Mouse (Mus musculus) embryonic facial prominence, embryonic 12.5 days (tissue): ENCODE measurements around the gene Scrn3. TPM values are rescaled to one million over a fixed set of nuclear protein-coding genes. Genes with fewer than 3 reads are reported as not detected.
A peak's percentile ranks its signal among the peaks of the same experiment; 100 is the strongest.

Experiments used
- ATAC-seq: fragments of 200-750 bp; cut with Nextera tagmentation; 2 replicates; pipeline ENCODE4 v1.8.0; 2017; ENCODE audit not compliant: insufficient number of reproducible peaks, insufficient read depth, low FRiP score, low TSS enrichment
- H3K27ac ChIP-seq: fragments of 300-500 bp; sonication (generic); 2 replicates; pipeline ENCODE4 v1.5.1; 2016; ENCODE audit warnings: mild to moderate bottlenecking
- H3K27me3 ChIP-seq: fragments of 300-500 bp; sonication (generic); 2 replicates; pipeline ENCODE4 v1.6.1; 2016; ENCODE audit warnings: mild to moderate bottlenecking, moderate library complexity
- H3K36me3 ChIP-seq: fragments of 300-500 bp; sonication (generic); 2 replicates; pipeline ENCODE4 v1.6.1; 2016; ENCODE audit warnings: mild to moderate bottlenecking
- H3K4me1 ChIP-seq: fragments of 300-500 bp; sonication (generic); 2 replicates; pipeline ENCODE4 v1.6.1; 2016
- H3K4me2 ChIP-seq: fragments of 300-500 bp; sonication (generic); replicated peaks from 2 replicates; pipeline ENCODE4 v1.6.1; 2016; ENCODE audit warnings: mild to moderate bottlenecking, moderate library complexity
- H3K4me3 ChIP-seq: fragments of 300-500 bp; sonication (generic); 2 replicates; pipeline ENCODE4 v1.5.1; 2016; ENCODE audit warnings: mild to moderate bottlenecking
- H3K9ac ChIP-seq: fragments of 300-500 bp; sonication (generic); 2 replicates; pipeline ENCODE4 v1.6.1; 2016; ENCODE audit warnings: mild to moderate bottlenecking, moderate library complexity
- H3K9me3 ChIP-seq: fragments of 300-500 bp; sonication (generic); 2 replicates; pipeline ENCODE4 v1.6.1; 2016; ENCODE audit warnings: mild to moderate bottlenecking, moderate library complexity
- WGBS: fragments of 180-500 bp; shearing (Covaris S2); methylation state at CpG from one replicate; pipeline ENCODE4 v1.1.7; 2016; 5-methylcytosine and 5-hydroxymethylcytosine counted together
- polyA plus RNA-seq: library from polyadenylated mRNA; unstranded; fragments of >200 nt; fragmentation: Nextera tagmentation; extraction: Ambion mirVana; gene quantifications from 2 replicates; pipeline ENCODE4 v1.2.1, GENCODE M21; 2016

Gene Scrn3
- polyA plus RNA-seq, 1 experiment from 2014 or later: 16.2 TPM

DNA sequence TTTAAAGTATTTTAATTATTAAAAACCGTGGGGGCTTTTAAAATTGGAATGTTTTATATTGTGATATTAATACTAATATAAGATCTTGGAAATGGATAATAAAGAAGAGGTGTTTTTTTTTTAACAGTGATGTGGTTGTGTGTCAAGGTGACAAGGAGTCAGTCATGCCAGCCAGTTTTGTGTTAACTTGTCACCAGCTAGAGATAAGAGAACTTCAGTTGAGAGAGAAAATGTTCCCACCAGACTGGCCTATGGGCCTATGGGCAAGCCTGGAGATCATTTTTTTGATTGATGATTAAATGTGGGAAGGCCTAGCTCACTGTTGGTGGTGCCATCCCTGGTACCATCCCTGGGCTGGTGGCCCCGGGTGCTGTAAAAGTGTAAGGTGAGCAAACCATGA, 48.1 kb downstream of the Scrn3 start:
- Histone ChIP-seq H3K27ac (no peak overlapping the region), H3K9ac (no peak overlapping the region), H3K36me3 (no peaks in the 10 kb centered on the region), H3K27me3 (no peaks in the 10 kb centered on the region), H3K9me3 (no peaks in the 10 kb centered on the region), H3K4me3 (no peak overlapping the region), H3K4me2 (no peak overlapping the region), H3K4me1 (0 out of 2 replicates have a peak, but pooled peaks cover 3% of the 10 kb centered on the region)
- 79% methylated on average over 2 of the region's 2 CpGs for WGBS
- ATAC-seq: no peak

DNA sequence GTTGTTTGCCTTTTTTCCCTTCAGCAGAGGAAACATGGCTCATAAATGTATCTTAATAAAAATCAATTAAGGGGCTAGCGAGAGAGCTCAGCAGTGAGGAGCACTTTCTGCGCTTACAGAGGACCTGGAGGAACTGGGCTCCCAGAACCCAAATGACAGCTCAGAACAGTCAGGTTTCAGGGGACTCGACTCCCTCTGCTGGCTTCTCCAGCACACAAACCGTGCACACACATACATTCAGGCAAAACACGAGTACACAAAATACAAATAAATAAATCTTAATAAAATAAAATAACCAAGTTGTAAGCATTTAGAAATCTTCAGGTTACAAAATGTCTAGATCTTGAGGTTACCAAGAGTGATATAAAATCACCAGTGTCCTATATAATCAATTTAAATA, 51.0 kb downstream of the Scrn3 start:
- no peak for ATAC-seq
- H3K27ac ChIP-seq: no peak overlapping the region
- H3K27me3 ChIP-seq: no peaks in the 10 kb centered on the region
- H3K36me3 ChIP-seq: no peaks in the 10 kb centered on the region
- H3K4me2 ChIP-seq: no peak overlapping the region
- H3K9me3 ChIP-seq: no peaks in the 10 kb centered on the region
- no peaks in the 10 kb centered on the region for H3K4me1 ChIP-seq
- H3K4me3 ChIP-seq: no peak overlapping the region
- H3K9ac ChIP-seq: no peak overlapping the region
- 76% methylated on average over 5 of the region's 5 CpGs for WGBS

DNA sequence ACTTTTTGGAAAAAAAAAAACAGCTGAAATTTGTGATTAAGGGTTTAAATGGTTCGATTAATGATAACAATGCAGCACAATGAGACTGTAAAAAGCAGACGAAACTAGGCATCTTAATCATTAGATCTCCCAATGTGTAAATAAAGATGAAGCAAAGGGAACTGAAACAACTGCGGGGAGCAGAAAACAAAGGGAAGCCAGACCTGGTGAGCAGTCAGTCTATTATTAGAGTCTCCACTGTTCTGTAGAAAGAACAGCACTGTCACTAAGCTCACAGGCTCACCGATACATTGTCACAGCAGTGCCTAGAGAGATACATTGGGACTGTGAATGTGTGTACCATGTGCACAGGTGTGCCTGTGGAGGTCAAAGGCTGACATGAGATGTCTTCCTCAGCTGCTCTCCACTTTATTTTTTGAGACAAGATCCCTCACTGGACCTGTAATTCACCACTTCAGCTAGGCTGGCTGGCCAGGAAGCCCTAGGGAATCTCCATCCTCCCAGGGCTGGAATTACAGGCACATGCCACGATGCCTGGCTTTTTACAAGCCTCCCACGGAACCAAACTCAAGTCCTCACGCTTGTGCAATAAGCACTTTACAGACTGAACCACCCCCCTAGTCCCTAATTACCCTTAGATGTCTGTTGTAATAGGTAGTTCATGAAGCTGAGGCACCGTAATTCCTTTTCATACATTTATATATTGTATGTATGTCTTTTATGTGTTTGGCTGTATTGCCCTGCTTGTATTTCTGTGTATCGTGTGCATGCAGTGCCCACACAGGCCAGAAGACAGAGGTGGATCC, 59.3 kb downstream of the Scrn3 start:
- H3K36me3 ChIP-seq: no peaks in the 10 kb centered on the region
- no peak overlapping the region for H3K9ac ChIP-seq
- WGBS: 72% methylated on average over 9 of the region's 9 CpGs
- no peaks in the 10 kb centered on the region for H3K27me3 ChIP-seq
- no peak overlapping the region for H3K4me2 ChIP-seq
- peaks cover 12% of the 10 kb centered on the region; the same call in 1 of the 2 replicates for H3K4me1 ChIP-seq
- H3K27ac ChIP-seq: no peak overlapping the region
- no peaks in the 10 kb centered on the region for H3K9me3 ChIP-seq
- no peak for ATAC-seq
- no peak overlapping the region for H3K4me3 ChIP-seq

DNA sequence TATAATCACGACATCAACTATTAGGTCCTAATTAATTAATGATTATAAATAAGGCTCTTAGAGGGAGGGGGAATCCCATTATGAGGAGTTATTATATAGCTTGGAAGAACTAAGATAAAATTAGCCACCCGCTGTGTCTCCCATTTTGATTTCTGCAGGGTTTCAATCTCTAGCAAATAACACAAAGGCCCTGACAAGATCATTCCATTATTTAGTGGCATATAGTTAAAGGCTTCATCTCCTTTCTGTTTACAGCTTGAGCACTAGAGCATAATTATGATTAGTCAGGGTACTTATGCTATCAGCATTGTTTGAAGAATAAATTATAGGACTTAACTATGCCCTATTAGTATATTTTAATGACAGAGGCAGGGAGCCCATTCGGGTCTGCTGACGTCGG, 65.9 kb downstream of the Scrn3 start:
- Histone ChIP-seq H3K9ac (no peak overlapping the region), H3K4me1 (peaks cover 12% of the 10 kb centered on the region; the same call in 1 of the 2 replicates), H3K27me3 (no peaks in the 10 kb centered on the region), H3K27ac (no peak overlapping the region), H3K9me3 (no peaks in the 10 kb centered on the region), H3K4me2 (no peak overlapping the region), H3K4me3 (no peak overlapping the region), H3K36me3 (no peaks in the 10 kb centered on the region)
- WGBS: 88% methylated on average over 5 of the region's 5 CpGs
- no peak for ATAC-seq

DNA sequence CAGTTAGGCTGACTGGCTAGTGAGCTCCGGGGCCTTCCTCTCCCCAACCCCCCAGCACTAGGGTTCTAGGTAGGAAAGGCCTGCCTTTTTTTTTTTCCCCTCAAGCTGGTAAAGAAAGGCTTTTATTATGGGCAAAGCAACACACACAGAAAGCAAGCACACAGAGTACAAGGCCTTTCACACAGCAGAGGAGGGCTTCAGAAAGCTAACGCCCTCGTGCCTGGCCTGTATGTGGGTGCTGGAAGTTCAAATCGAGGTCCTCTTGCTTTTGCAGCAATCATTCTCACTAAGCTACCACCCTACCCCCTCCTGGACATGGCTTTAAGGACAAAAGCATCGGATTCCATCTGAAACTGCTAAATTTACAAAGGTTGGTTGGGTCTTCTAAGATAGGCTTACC, 67.3 kb downstream of the Scrn3 start:
- Histone ChIP-seq H3K4me1 (peaks cover 7% of the 10 kb centered on the region; the same call in 1 of the 2 replicates), H3K9ac (no peak overlapping the region), H3K27ac (no peak overlapping the region), H3K9me3 (no peaks in the 10 kb centered on the region), H3K27me3 (no peaks in the 10 kb centered on the region), H3K4me2 (no peak overlapping the region), H3K36me3 (no peaks in the 10 kb centered on the region), H3K4me3 (no peak overlapping the region)
- WGBS: 72% methylated on average over 5 of the region's 5 CpGs
- no peak for ATAC-seq

GRCm38 (mm10) chr2:73380298-73380975, 68.0 kb downstream of the Scrn3 start:
- Histone ChIP-seq H3K4me1 (no peaks in the 10 kb centered on the region), H3K27me3 (no peaks in the 10 kb centered on the region), H3K9me3 (no peaks in the 10 kb centered on the region), H3K36me3 (no peaks in the 10 kb centered on the region), H3K4me3 (no peak overlapping the region), H3K27ac (no peak overlapping the region), H3K4me2 (no peak overlapping the region), H3K9ac (no peak overlapping the region)
- ATAC-seq: no peak
- WGBS: 81% methylated on average over 9 of the region's 9 CpGs

- Histone ChIP-seq H3K9me3 (no peaks in the 10 kb centered on the region), H3K9ac (no peak overlapping the region), H3K4me3 (no peak overlapping the region), H3K4me1 (peaks cover 11% of the 10 kb centered on the region; the same call in 1 of the 2 replicates), H3K4me2 (peak overlapping the region; percentile 96), H3K27ac (no peak overlapping the region), H3K36me3 (no peaks in the 10 kb centered on the region), H3K27me3 (no peaks in the 10 kb centered on the region)
- WGBS: 75% methylated on average over 4 of the region's 4 CpGs
- ATAC-seq: no peak
Measured at GRCm38 (mm10) chr2:73385172-73385571, 72.8 kb downstream of the Scrn3 start.

DNA sequence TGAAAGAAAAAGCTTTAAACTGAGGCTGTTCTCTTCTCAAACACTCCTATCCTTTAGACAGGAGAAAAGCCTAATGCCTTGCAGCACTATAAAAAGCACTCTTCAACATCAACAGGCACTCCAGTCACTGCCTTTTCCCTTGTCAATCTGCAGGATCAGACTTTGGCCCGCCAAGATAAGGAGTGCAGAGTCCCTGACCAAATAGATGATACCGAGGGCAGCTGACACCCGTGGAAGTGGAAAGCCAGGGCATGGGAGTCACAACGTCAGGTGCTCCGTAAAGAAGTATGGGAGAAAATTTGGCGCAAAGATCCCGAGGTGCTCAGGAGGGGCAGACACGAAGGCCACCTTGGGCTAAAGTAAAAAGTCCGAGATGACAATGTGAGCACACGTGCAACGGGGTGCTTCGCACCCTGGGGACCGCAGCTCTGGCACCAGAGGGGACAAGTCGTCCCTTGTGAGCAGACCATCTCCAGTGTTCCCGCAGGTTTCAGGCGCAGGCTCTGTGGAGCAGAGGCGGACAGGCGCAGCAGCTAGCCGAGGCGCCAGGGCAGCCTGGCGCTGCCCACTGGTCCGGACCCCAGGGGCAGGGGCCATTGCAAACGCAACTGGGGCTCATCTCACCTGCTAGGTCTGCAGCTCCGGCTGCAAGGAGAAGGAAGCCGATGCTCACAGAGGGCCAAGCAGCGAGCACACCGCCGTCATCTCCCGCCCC, 73.4 kb downstream of the Scrn3 start:
- Histone ChIP-seq H3K9me3 (no peaks in the 10 kb centered on the region), H3K4me3 (peak overlapping the region; percentile 73), H3K27ac (no peak overlapping the region), H3K9ac (peak overlapping the region; percentile 70), H3K4me2 (peak overlapping the region; percentile 96), H3K36me3 (no peaks in the 10 kb centered on the region), H3K27me3 (no peaks in the 10 kb centered on the region), H3K4me1 (peaks cover 11% of the 10 kb centered on the region; the same call in 1 of the 2 replicates)
- peak; percentile 26; the same call in 1 of the 2 replicates for ATAC-seq
- WGBS: 2% methylated on average over 29 of the region's 29 CpGs

DNA sequence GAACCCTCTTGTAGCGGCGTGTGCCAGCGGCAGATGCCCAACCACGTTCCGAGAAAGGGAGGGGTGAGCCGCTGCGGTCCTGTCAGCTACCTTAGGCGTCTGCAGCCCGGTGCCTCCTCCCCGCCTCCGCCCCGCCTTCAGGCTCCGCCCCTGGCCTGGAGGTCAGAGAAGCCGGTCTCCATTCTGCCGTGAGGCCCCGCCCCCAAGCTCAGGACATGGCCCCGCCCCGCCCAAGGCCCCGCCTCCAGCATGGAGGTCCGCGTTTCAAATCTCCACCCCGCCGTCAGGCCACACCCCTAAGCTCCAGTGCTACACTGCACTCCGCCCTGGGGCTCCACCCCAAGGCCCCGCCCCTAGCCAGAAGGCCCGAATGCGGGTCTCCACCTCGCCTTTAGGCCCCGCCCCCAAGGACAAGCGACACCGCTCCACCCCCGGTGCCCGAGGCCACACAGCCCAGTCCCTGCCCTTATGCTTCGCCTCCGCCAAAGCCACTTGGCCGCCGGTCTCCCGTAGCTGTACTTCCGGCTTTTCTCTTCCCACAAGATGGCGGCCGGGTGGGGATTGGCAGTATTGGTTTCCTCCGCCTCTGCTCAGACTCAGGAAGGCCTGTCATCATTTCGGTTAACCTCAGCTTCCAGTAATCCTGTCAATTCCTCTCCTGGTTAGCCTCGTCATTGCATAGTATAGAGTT, 74.1 kb downstream of the Scrn3 start, which contains the start of gene Gpr155:
Gene Gpr155 (minus strand): TSS at position 217 of the 691 bp plus-strand sequence.
- peak within 1 kb of the TSS; percentile 70 for H3K9ac ChIP-seq
- peak within 1 kb of the TSS; percentile 73 for H3K4me3 ChIP-seq
- peak; percentile 99 for ATAC-seq
- peak within 1 kb of the TSS; percentile 69; the same call in 1 of the 2 replicates for H3K27ac ChIP-seq
- H3K4me2 ChIP-seq: peak within 1 kb of the TSS; percentile 96
- H3K36me3 ChIP-seq: no peaks in the 10 kb centered on the region
- H3K9me3 ChIP-seq: no peaks in the 10 kb centered on the region
- H3K4me1 ChIP-seq: peaks cover 11% of the 10 kb centered on the region; the same call in 1 of the 2 replicates
- H3K27me3 ChIP-seq: no peaks in the 10 kb centered on the region
- WGBS: under 1% methylated on average over 44 of the region's 44 CpGs
